Mouse (Mus musculus): ENCODE results near the gene Vmn1r223. TPM values are rescaled to one million over a fixed set of nuclear protein-coding genes. Genes with fewer than 3 reads are reported as not detected.
A peak's percentile ranks its signal among the peaks of the same experiment; 100 is the strongest.
"Not testable (repeated sequence)": the region's sequence is repeated elsewhere in the genome, so short reads cannot be mapped to it uniquely, and the experiment has no call there.

The Vmn1r223 gene
- not detected in 2 replicates for polyA plus RNA-seq (2015; fragmentation: Nextera tagmentation; extraction: Ambion mirVana)

DNA sequence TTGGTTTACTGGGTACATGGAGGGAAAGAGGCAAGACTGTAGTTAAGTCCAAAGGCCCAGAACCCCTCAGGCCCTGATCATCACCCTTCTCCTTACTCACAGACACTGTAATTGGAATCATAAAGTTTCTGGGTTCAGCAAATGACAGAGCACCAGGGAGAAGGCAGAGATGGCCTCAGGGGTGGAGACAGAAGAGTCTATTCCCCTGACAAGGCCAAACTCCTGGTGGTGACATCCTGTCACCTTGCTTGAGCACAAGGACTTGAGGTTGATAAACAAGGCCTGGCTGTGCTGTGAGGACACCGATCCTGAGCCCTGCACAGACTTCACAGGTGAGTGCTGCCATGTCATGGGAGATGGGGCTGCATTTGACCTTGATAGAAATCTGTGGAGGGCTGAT lies at the start of gene Vmn1r223:
TSS of gene Vmn1r223 (plus strand) at position 301 of the 400 bp plus-strand sequence.
- not testable (repeated sequence) for H3K4me3 ChIP-seq (replicated peaks); H3K9ac ChIP-seq; H3K4me2 ChIP-seq; H3K27ac ChIP-seq; H3K4me1 ChIP-seq (replicated peaks); DNase-seq; ATAC-seq (ENCODE audit: low read depth); H3K9me3 ChIP-seq (replicated peaks); H3K27me3 ChIP-seq; H3K36me3 ChIP-seq
- 48% methylated on average over 1 of the region's 1 CpGs for WGBS (ENCODE audit: insufficient replicate concordance)

DNA sequence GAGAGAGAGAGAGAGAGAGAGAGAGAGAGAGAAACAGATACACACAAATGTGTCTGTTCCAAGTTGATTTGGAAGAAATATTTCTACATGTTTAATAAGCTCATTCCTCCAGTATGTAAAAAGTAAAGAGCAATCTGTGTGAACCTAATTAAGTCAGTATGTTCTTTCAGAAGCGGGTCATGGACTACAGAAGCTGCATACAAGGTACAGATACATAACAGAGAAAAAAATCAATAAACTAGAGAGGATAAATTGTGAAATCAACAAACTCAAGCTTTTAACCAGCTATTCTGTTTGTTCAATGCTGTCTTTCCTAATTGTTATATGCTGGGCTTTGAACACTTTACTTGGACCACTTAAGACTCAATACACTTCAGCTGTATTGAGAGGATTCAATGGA lies 43.0 kb upstream of the Vmn1r223 start:
- not testable (repeated sequence) for H3K4me2 ChIP-seq; H3K27ac ChIP-seq; H3K4me1 ChIP-seq (replicated peaks); H3K27me3 ChIP-seq; H3K9me3 ChIP-seq (replicated peaks); H3K9ac ChIP-seq; H3K36me3 ChIP-seq; DNase-seq; H3K4me3 ChIP-seq (replicated peaks); ATAC-seq (ENCODE audit: low read depth)
- 38% methylated on average over 1 of the region's 1 CpGs for WGBS (ENCODE audit: insufficient replicate concordance)

DNA sequence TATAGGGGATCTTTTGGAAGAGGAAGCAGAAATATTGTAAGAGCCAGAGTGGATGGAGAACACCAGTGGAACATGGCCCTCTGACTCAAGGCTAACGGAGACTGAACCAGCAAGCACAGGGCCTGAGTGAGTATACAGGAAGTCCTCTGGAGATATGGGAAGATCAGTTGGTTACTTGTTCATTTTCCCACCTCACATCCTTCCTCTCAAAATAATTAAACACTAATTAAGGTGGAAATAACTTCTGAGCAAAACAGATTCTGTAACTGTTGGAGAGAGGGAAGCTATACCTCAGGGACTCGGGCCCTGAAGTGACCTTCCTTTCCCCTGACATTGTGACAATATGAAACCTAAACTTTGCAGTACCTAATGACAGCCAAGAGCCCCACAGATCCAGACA lies 33.1 kb upstream of the Vmn1r223 start, which contains the start of gene Vmn1r221:
TSS of gene Vmn1r221 (plus strand) at position 301 of the 400 bp plus-strand sequence.
- not testable (repeated sequence) for ATAC-seq (ENCODE audit: low read depth); H3K9me3 ChIP-seq (replicated peaks); H3K27ac ChIP-seq; DNase-seq; H3K9ac ChIP-seq; H3K4me1 ChIP-seq (replicated peaks); H3K4me3 ChIP-seq (replicated peaks); H3K4me2 ChIP-seq; H3K36me3 ChIP-seq; H3K27me3 ChIP-seq
- WGBS (ENCODE audit: insufficient replicate concordance) = 57% methylated on average over 2 of the region's 2 CpGs

DNA sequence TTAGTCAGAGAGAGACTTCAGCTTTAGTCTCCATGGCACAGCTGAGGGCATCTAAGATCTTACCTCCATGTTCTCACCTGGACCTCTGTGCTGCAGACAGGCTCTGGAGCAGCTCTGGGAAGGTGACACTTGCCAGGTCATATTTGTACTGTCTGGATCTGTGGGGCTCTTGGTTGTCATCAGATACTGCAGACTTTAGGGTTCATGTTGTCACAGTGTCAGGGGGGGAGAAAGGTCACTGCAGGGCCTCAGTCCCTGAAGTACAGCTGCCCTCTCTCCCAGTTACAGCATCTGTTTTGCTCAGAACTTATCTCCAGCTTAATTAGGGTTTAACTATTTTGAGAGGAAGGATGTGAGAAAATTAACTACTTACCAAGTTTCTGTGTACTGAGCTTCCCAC lies 11.1 kb upstream of the Vmn1r223 start, which contains the start of gene Vmn1r222:
TSS of gene Vmn1r222 (minus strand) at position 101 of the 400 bp plus-strand sequence.
- not testable (repeated sequence) for ATAC-seq (ENCODE audit: low read depth); H3K36me3 ChIP-seq; H3K27me3 ChIP-seq; H3K4me1 ChIP-seq (replicated peaks); H3K4me2 ChIP-seq; DNase-seq; H3K27ac ChIP-seq; H3K9ac ChIP-seq; H3K4me3 ChIP-seq (replicated peaks); H3K9me3 ChIP-seq (replicated peaks)

DNA sequence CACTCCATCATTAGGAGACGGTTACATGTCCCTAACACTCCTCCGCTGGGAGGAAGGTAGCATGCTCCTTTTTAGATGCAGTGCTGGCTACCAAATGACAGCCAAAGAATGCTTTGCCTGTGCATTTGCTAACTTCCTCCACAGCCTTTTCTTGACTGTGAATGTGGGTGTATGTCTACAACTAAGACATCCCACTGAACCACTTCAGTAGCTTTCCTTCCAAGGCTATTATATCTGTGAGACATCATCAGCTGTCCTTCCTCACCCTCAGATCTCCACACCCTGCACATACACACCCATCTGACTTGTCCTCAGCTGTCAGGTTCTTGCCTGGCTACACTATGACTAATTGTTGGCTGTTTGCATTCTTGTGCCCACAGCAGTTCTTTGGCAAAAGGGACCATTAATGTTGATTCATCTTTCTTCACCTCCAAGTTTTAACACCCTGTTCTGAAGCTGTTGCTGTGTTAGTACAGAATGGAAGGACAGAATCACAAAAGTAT lies 11.7 kb downstream of the Vmn1r223 start:
- Histone ChIP-seq H3K4me3 (replicated peaks) (no peak overlapping the region), H3K4me2 (no peak overlapping the region), H3K27me3 (no peaks in the 10 kb centered on the region), H3K4me1 (replicated peaks) (no peaks in the 10 kb centered on the region), H3K9ac (no peak overlapping the region), H3K27ac (no peak overlapping the region), H3K36me3 (no peaks in the 10 kb centered on the region), H3K9me3 (replicated peaks) (no peaks in the 10 kb centered on the region)
- no peak for ATAC-seq (ENCODE audit: low read depth)
- no peak for DNase-seq
- WGBS (ENCODE audit: insufficient replicate concordance) = 64% methylated on average over 2 of the region's 2 CpGs

DNA sequence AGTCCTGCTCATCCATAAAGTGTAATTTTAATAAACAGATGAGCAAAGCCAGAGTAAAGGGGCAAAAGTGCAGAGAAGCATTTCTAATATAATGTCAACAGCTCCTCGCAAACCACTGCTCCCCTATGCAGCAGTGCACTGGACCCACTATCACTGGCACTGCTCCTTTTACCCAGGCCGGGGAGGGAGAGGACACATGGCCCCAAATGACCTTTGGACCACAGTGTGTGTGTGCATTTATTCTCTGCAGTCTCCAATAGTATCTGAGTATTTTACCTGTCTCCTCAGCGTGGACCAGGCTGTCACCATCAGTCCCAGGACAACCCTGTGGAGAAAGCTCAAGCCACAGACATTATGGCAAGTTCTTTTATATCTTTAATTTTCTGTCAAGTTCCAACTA lies 21.7 kb downstream of the Vmn1r223 start:
- H3K27ac ChIP-seq; H3K36me3 ChIP-seq; H3K9ac ChIP-seq; ATAC-seq (ENCODE audit: low read depth); DNase-seq; H3K4me3 ChIP-seq (replicated peaks); H3K4me2 ChIP-seq; H3K27me3 ChIP-seq; H3K9me3 ChIP-seq (replicated peaks); H3K4me1 ChIP-seq (replicated peaks): not testable (repeated sequence)
- WGBS (ENCODE audit: insufficient replicate concordance) = 57% methylated on average over 3 of the region's 3 CpGs

DNA sequence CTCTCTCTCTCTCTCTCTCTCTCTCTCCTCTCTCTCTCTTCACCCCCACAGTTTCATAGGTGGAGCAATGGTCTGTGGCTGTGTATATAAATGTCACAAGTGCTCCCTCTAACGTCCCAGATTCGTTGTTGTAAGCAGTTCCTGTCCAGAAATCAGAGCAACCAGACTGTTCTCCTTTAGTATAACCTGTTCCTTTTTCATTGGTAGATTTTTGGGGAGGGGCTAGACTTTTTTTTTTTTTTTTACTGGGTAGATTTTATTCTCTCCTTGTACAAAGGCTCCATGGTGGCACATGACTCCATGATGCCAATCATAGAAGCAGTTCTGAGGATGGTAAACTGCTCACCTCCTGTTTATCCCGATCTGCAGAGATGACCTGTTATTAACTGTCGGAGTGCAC lies 22.2 kb downstream of the Vmn1r223 start:
- DNase-seq = not testable (repeated sequence)
- 34% methylated on average over 4 of the region's 4 CpGs for WGBS (ENCODE audit: insufficient replicate concordance)

DNA sequence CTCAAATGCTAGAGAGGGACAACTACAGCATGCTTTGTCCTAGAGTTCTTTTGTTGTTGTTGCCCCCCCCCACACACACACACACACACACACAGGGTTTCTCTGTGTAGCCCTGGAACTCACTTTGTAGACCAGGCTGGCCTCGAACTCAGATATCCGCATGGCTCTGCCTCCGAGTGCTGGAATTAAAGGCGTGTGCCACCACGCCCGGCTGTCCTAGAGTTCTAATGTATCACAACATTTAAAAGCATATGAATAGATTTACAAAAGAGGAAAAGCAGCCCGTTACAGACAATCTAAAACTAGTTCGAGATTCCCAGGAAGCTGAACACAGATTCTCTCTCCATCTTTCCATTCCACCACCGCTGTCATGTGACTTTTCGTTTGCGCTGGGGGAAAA lies 22.7 kb downstream of the Vmn1r223 start:
- WGBS (ENCODE audit: insufficient replicate concordance) = 14% methylated on average over 11 of the region's 11 CpGs
- Histone ChIP-seq H3K9ac (no peak overlapping the region), H3K27ac (no peak overlapping the region), H3K36me3 (no peaks in the 10 kb centered on the region), H3K4me3 (replicated peaks) (peak overlapping the region; percentile 48), H3K4me1 (replicated peaks) (peaks cover 8% of the 10 kb centered on the region), H3K27me3 (0 out of 2 replicates have a peak, but pooled peaks cover 4% of the 10 kb centered on the region), H3K9me3 (replicated peaks) (no peaks in the 10 kb centered on the region), H3K4me2 (peak overlapping the region; percentile 64)
- 0 out of 2 replicates have a peak, but pooled peaks have one; percentile 12 for ATAC-seq (ENCODE audit: low read depth)
- DNase-seq = peak; percentile 11

More for the DNA sequence above, 22.2 kb downstream of the Vmn1r223 start:
- not testable (repeated sequence) for H3K4me2 ChIP-seq; H3K4me1 ChIP-seq (replicated peaks); H3K9me3 ChIP-seq (replicated peaks); H3K27ac ChIP-seq; H3K36me3 ChIP-seq; H3K4me3 ChIP-seq (replicated peaks); ATAC-seq (ENCODE audit: low read depth); H3K9ac ChIP-seq; H3K27me3 ChIP-seq

DNA sequence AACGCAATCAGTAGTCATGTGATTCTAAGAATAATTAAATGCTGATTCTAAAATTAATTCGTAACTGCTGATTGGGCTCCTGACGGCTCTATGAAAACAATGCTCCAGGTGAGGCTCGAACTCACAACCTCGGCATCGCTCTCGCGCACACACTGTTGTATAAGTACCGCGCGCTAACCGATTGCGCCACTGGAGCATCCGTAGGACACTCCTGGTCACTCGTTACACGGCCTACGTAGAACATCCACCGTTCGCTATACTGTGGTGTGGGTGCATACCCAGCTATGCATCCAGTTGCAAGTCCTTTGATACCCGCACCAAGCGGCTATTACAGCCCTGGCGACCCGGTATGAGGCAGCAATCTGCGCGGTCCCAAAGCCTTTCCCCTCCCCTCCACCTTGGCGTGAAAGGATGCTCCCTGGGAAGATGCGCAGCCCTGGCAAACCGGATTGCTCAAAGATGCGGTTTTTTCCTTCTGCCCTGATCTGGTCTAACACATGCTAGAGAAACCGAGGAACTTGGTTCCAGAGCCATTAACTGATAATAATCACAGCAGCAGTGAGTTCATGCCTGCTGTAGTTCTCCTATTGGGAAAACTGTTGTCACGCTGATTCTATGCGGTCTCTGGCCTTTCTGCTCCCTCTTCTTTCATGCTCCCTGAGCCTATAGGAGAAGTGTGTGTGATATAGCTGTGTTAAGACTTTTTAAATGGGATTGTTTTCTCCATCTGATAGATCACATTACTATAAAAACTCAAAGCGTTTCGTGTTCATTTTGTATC lies 23.6 kb downstream of the Vmn1r223 start:
- Histone ChIP-seq H3K36me3 (no peaks in the 10 kb centered on the region), H3K9ac (0 out of 2 replicates have a peak overlapping the region, but pooled peaks have one; percentile 22), H3K4me2 (peak overlapping the region; percentile 64), H3K9me3 (replicated peaks) (no peaks in the 10 kb centered on the region), H3K27ac (no peak overlapping the region), H3K4me3 (replicated peaks) (peak overlapping the region; percentile 48), H3K27me3 (0 out of 2 replicates have a peak, but pooled peaks cover 4% of the 10 kb centered on the region), H3K4me1 (replicated peaks) (peaks cover 8% of the 10 kb centered on the region)
- WGBS (ENCODE audit: insufficient replicate concordance) = 3% methylated on average over 34 of the region's 34 CpGs
- DNase-seq (peak; percentile 40), ATAC-seq (ENCODE audit: low read depth) (peak; percentile 87)

DNA sequence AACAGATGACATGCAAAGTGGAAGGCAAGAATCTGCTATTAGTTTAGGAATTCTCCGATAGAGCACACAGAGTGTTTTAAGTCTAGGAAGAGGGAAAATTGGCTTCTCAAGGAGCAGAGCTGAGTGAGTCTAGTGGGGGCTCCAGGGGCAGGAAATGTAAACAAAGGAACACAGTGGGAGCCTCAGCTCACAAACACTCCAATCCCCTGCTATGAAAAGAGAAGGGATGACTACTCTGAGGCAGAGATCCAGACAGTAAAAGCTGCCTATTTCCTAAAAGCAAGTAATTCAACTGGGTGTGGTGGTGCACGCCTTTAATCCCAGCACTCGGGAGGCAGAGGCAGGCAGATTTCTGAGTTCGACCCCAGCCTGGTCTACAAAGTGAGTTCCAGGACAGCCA lies 32.6 kb downstream of the Vmn1r223 start:
- DNase-seq = no peak
- no peak for ATAC-seq (ENCODE audit: low read depth)
- Histone ChIP-seq H3K4me3 (replicated peaks) (no peak overlapping the region), H3K9ac (no peak overlapping the region), H3K27me3 (no peaks in the 10 kb centered on the region; the same call in 1 of the 2 replicates), H3K4me1 (replicated peaks) (peaks cover 2% of the 10 kb centered on the region; the same call in 1 of the 2 replicates), H3K36me3 (no peaks in the 10 kb centered on the region), H3K27ac (no peak overlapping the region), H3K9me3 (replicated peaks) (no peaks in the 10 kb centered on the region), H3K4me2 (no peak overlapping the region)
- 71% methylated on average over 4 of the region's 4 CpGs for WGBS (ENCODE audit: insufficient replicate concordance)

DNA sequence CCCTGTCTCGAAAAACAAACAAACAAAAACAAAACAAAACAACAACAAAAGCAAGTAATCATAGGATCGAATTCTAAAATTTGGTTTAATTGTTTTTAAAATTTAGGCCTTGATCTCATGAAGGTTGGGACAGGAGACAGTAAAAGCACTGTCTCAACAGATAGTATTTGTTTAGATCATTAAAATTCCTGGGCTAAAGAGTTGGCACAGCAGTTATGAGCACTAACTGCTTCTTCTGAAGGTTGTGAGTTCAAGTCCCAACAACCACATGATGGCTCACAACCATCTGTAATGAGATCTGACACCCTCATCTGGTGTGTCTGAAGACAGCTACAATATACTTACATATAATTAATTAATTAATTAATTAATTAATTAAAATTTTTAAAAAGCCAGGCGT lies 33.1 kb downstream of the Vmn1r223 start:
- H3K27ac ChIP-seq = no peak overlapping the region
- no peaks in the 10 kb centered on the region for H3K36me3 ChIP-seq
- H3K27me3 ChIP-seq = no peaks in the 10 kb centered on the region; the same call in 1 of the 2 replicates
- H3K9ac ChIP-seq = no peak overlapping the region
- 52% methylated on average over 3 of the region's 3 CpGs for WGBS (ENCODE audit: insufficient replicate concordance)
- no peak overlapping the region for H3K4me2 ChIP-seq
- DNase-seq (no peak), ATAC-seq (ENCODE audit: low read depth) (no peak)
- H3K9me3 ChIP-seq (replicated peaks) = no peaks in the 10 kb centered on the region
- H3K4me3 ChIP-seq (replicated peaks) = no peak overlapping the region
- H3K4me1 ChIP-seq (replicated peaks) = peaks cover 7% of the 10 kb centered on the region
